Mouse (Mus musculus) 416B (cell line): ENCODE results near the gene Gm10644.

Experiments used
- DNase-seq: peaks from one replicate; pipeline ENCODE4 v3.0.0; 2011; ENCODE audit warnings: low read depth

Gene Gm10644

GRCm38 (mm10) chr8:83935435-83935834 lies 19.6 kb downstream of the Gm10644 start:
- no peak for DNase-seq

- DNase-seq = no peak
These were observed 20.0 kb downstream of the Gm10644 start for GRCm38 (mm10) chr8:83934994-83935393.

- DNase-seq = no peak
These were observed 20.8 kb downstream of the Gm10644 start for GRCm38 (mm10) chr8:83934222-83934621.

- DNase-seq = no peak
These were observed 28.7 kb downstream of the Gm10644 start for GRCm38 (mm10) chr8:83926266-83926665.

- no peak for DNase-seq
These were observed 30.4 kb downstream of the Gm10644 start for GRCm38 (mm10) chr8:83924585-83924984.

GRCm38 (mm10) chr8:83922727-83923126 lies 32.3 kb downstream of the Gm10644 start:
- DNase-seq = no peak

- peak; percentile 77 for DNase-seq
These were observed 33.4 kb downstream of the Gm10644 start for GRCm38 (mm10) chr8:83921558-83921957.

GRCm38 (mm10) chr8:83917566-83917965 lies 37.4 kb downstream of the Gm10644 start:
- no peak for DNase-seq

- DNase-seq = no peak
These were observed 39.0 kb downstream of the Gm10644 start for GRCm38 (mm10) chr8:83916015-83916414.

- no peak for DNase-seq
These were observed 40.1 kb downstream of the Gm10644 start for GRCm38 (mm10) chr8:83914860-83915259.

- no peak for DNase-seq
These were observed 40.8 kb downstream of the Gm10644 start for GRCm38 (mm10) chr8:83914232-83914631.

- DNase-seq = no peak
These were observed 42.9 kb downstream of the Gm10644 start for GRCm38 (mm10) chr8:83911809-83912731.

GRCm38 (mm10) chr8:83909311-83909710 lies 45.7 kb downstream of the Gm10644 start:
- DNase-seq = no peak

- no peak for DNase-seq
These were observed 46.4 kb downstream of the Gm10644 start for GRCm38 (mm10) chr8:83908583-83908982.

- DNase-seq = peak; percentile 67
These were observed 51.9 kb downstream of the Gm10644 start for GRCm38 (mm10) chr8:83902961-83903666.

GRCm38 (mm10) chr8:83901566-83902485 lies 53.2 kb downstream of the Gm10644 start:
- no peak for DNase-seq

GRCm38 (mm10) chr8:83900957-83901270 lies 54.1 kb downstream of the Gm10644 start:
- DNase-seq = no peak

- DNase-seq = no peak
These were observed 54.6 kb downstream of the Gm10644 start for GRCm38 (mm10) chr8:83900266-83900956.

- peak; percentile 96 for DNase-seq
These were observed 55.4 kb downstream of the Gm10644 start, which contains the start of gene Adgrl1 for GRCm38 (mm10) chr8:83899363-83900252. Gene Adgrl1 (plus strand): TSS chr8:83900105.

GRCm38 (mm10) chr8:83898985-83899362 lies 56.0 kb downstream of the Gm10644 start:
- DNase-seq = peak; percentile 90
